Mouse (Mus musculus) stomach, embryonic 15.5 days (tissue): ENCODE data around the gene Tspan9. TPM values are rescaled to one million over a fixed set of nuclear protein-coding genes. Genes with fewer than 3 reads are reported as not detected.

Experiments used
- ATAC-seq: fragments of 200-750 bp; cut with Nextera tagmentation; 2 replicates; pipeline ENCODE4 v1.8.0; 2017; ENCODE audit warnings: low read depth, moderate number of reproducible peaks, moderate TSS enrichment; ENCODE audit not compliant: insufficient read depth, low FRiP score
- H3K27ac ChIP-seq: fragments of 300-500 bp; sonication (generic); 2 replicates; pipeline ENCODE4 v1.5.1; 2015; ENCODE audit warnings: mild to moderate bottlenecking, inconsistent platforms
- H3K27me3 ChIP-seq: fragments of 300-500 bp; sonication (generic); replicated peaks from 2 replicates; pipeline ENCODE4 v1.6.1; 2015; ENCODE audit warnings: inconsistent platforms
- H3K36me3 ChIP-seq: fragments of 300-500 bp; sonication (generic); 2 replicates; pipeline ENCODE4 v1.6.1; 2015; ENCODE audit warnings: inconsistent platforms
- H3K4me1 ChIP-seq: fragments of 300-500 bp; sonication (generic); 2 replicates; pipeline ENCODE4 v1.6.1; 2015; ENCODE audit warnings: inconsistent platforms
- H3K4me2 ChIP-seq: fragments of 300-500 bp; sonication (generic); 2 replicates; pipeline ENCODE4 v1.6.1; 2015; ENCODE audit warnings: mild to moderate bottlenecking, inconsistent platforms
- H3K4me3 ChIP-seq: fragments of 300-500 bp; sonication (generic); replicated peaks from 2 replicates; pipeline ENCODE4 v1.5.1; 2015; ENCODE audit warnings: inconsistent platforms
- H3K9ac ChIP-seq: fragments of 300-500 bp; sonication (generic); 2 replicates; pipeline ENCODE4 v1.6.1; 2015; ENCODE audit warnings: inconsistent platforms
- H3K9me3 ChIP-seq: fragments of 300-500 bp; sonication (generic); 2 replicates; pipeline ENCODE4 v1.6.1; 2016; ENCODE audit warnings: inconsistent platforms
- WGBS: fragments of 180-500 bp; shearing (Covaris S2); methylation state at CpG from one replicate; pipeline ENCODE4 v1.1.7; 2015; 5-methylcytosine and 5-hydroxymethylcytosine counted together
- polyA plus RNA-seq: library from polyadenylated mRNA; unstranded; fragments of >200 nt; fragmentation: Nextera tagmentation; extraction: Ambion mirVana; gene quantifications from 2 replicates; pipeline ENCODE4 v1.2.1, GENCODE M21; 2015

Tspan9 gene
- polyA plus RNA-seq, 1 experiment from 2014 or later: 123 TPM

- H3K36me3 ChIP-seq: 0 out of 2 replicates have a peak, but pooled peaks cover 3% of the 10 kb centered on the region
- H3K9ac ChIP-seq: no peak overlapping the region
- H3K4me2 ChIP-seq: peak overlapping the region; percentile 9; the same call in 1 of the 2 replicates
- 0 out of 2 replicates have a peak overlapping the region, but pooled peaks have one; percentile 48 for H3K27ac ChIP-seq
- WGBS: 26% methylated on average over 7 of the region's 7 CpGs
- no peaks in the 10 kb centered on the region for H3K9me3 ChIP-seq
- H3K4me1 ChIP-seq: peaks cover 19% of the 10 kb centered on the region
- H3K27me3 ChIP-seq: no peaks in the 10 kb centered on the region
- peak; percentile 62; the same call in 1 of the 2 replicates for ATAC-seq
- H3K4me3 ChIP-seq: no peak overlapping the region
Measured at GRCm38 (mm10) chr6:128065982-128066381, 77.4 kb downstream of the Tspan9 start.

GRCm38 (mm10) chr6:128063501-128063900 lies 79.9 kb downstream of the Tspan9 start:
- no peaks in the 10 kb centered on the region for H3K36me3 ChIP-seq
- WGBS: 88% methylated on average over 1 of the region's 1 CpGs

GRCm38 (mm10) chr6:128062784-128063183 lies 80.6 kb downstream of the Tspan9 start:
- no peak overlapping the region for H3K9ac ChIP-seq
- no peaks in the 10 kb centered on the region for H3K27me3 ChIP-seq
- no peaks in the 10 kb centered on the region for H3K36me3 ChIP-seq
- no peak for ATAC-seq
- no peak overlapping the region for H3K4me3 ChIP-seq
- WGBS: 85% methylated on average over 6 of the region's 6 CpGs
- no peak overlapping the region for H3K27ac ChIP-seq
- no peak overlapping the region for H3K4me2 ChIP-seq
- no peaks in the 10 kb centered on the region for H3K9me3 ChIP-seq
- H3K4me1 ChIP-seq: peaks cover 16% of the 10 kb centered on the region

More at GRCm38 (mm10) chr6:128063501-128063900, 79.9 kb downstream of the Tspan9 start:
- Histone ChIP-seq H3K9me3 (no peaks in the 10 kb centered on the region), H3K4me2 (no peak overlapping the region), H3K9ac (no peak overlapping the region), H3K27me3 (no peaks in the 10 kb centered on the region), H3K4me1 (peaks cover 16% of the 10 kb centered on the region), H3K4me3 (no peak overlapping the region), H3K27ac (no peak overlapping the region)
- no peak for ATAC-seq

- Histone ChIP-seq H3K4me2 (no peak overlapping the region), H3K27me3 (no peaks in the 10 kb centered on the region), H3K27ac (no peak overlapping the region), H3K9me3 (no peaks in the 10 kb centered on the region), H3K36me3 (no peaks in the 10 kb centered on the region), H3K4me1 (peaks cover 16% of the 10 kb centered on the region), H3K9ac (no peak overlapping the region), H3K4me3 (no peak overlapping the region)
- ATAC-seq: no peak
- WGBS: 89% methylated on average over 13 of the region's 13 CpGs
Measured at GRCm38 (mm10) chr6:128062216-128062615, 81.2 kb downstream of the Tspan9 start.

GRCm38 (mm10) chr6:128061342-128061741 lies 82.1 kb downstream of the Tspan9 start:
- Histone ChIP-seq H3K27me3 (no peaks in the 10 kb centered on the region), H3K4me2 (no peak overlapping the region), H3K9ac (no peak overlapping the region), H3K27ac (no peak overlapping the region), H3K4me3 (no peak overlapping the region), H3K9me3 (no peaks in the 10 kb centered on the region), H3K4me1 (peaks cover 13% of the 10 kb centered on the region), H3K36me3 (no peaks in the 10 kb centered on the region)
- WGBS: 81% methylated on average over 5 of the region's 5 CpGs
- no peak for ATAC-seq

- no peaks in the 10 kb centered on the region for H3K36me3 ChIP-seq
- 43% methylated on average over 9 of the region's 9 CpGs for WGBS
- H3K9me3 ChIP-seq: no peaks in the 10 kb centered on the region
Measured at GRCm38 (mm10) chr6:128058570-128058969, 84.8 kb downstream of the Tspan9 start.

GRCm38 (mm10) chr6:128058157-128058556 lies 85.2 kb downstream of the Tspan9 start:
- ATAC-seq: no peak
- 63% methylated on average over 7 of the region's 7 CpGs for WGBS
- Histone ChIP-seq H3K9ac (no peak overlapping the region), H3K27ac (no peak overlapping the region), H3K4me1 (no peaks in the 10 kb centered on the region), H3K36me3 (no peaks in the 10 kb centered on the region), H3K9me3 (no peaks in the 10 kb centered on the region), H3K4me2 (no peak overlapping the region), H3K4me3 (no peak overlapping the region), H3K27me3 (no peaks in the 10 kb centered on the region)

More at GRCm38 (mm10) chr6:128058570-128058969, 84.8 kb downstream of the Tspan9 start:
- Histone ChIP-seq H3K9ac (no peak overlapping the region), H3K4me2 (no peak overlapping the region), H3K4me1 (no peaks in the 10 kb centered on the region), H3K4me3 (no peak overlapping the region), H3K27ac (no peak overlapping the region), H3K27me3 (no peaks in the 10 kb centered on the region)
- no peak for ATAC-seq

GRCm38 (mm10) chr6:128053000-128053732 lies 90.2 kb downstream of the Tspan9 start:
- H3K27ac ChIP-seq: no peak overlapping the region
- 67% methylated on average over 10 of the region's 10 CpGs for WGBS
- ATAC-seq: no peak

GRCm38 (mm10) chr6:128047671-128048070 lies 95.7 kb downstream of the Tspan9 start:
- H3K9me3 ChIP-seq: no peaks in the 10 kb centered on the region
- ATAC-seq: no peak
- 69% methylated on average over 7 of the region's 7 CpGs for WGBS

More at GRCm38 (mm10) chr6:128053000-128053732, 90.2 kb downstream of the Tspan9 start:
- H3K9ac ChIP-seq: no peak overlapping the region
- H3K4me2 ChIP-seq: no peak overlapping the region
- H3K9me3 ChIP-seq: no peaks in the 10 kb centered on the region
- H3K27me3 ChIP-seq: no peaks in the 10 kb centered on the region
- H3K4me1 ChIP-seq: no peaks in the 10 kb centered on the region
- no peaks in the 10 kb centered on the region for H3K36me3 ChIP-seq
- H3K4me3 ChIP-seq: no peak overlapping the region

GRCm38 (mm10) chr6:128047239-128047638 lies 96.2 kb downstream of the Tspan9 start:
- H3K36me3 ChIP-seq: no peaks in the 10 kb centered on the region
- no peaks in the 10 kb centered on the region for H3K27me3 ChIP-seq
- no peak overlapping the region for H3K27ac ChIP-seq
- H3K9ac ChIP-seq: no peak overlapping the region
- ATAC-seq: no peak
- peaks cover 11% of the 10 kb centered on the region; the same call in 1 of the 2 replicates for H3K4me1 ChIP-seq
- no peak overlapping the region for H3K4me3 ChIP-seq
- no peak overlapping the region for H3K4me2 ChIP-seq
- WGBS: 78% methylated on average over 8 of the region's 8 CpGs
- H3K9me3 ChIP-seq: no peaks in the 10 kb centered on the region

More at GRCm38 (mm10) chr6:128047671-128048070, 95.7 kb downstream of the Tspan9 start:
- Histone ChIP-seq H3K27me3 (no peaks in the 10 kb centered on the region), H3K36me3 (no peaks in the 10 kb centered on the region), H3K9ac (no peak overlapping the region), H3K4me3 (no peak overlapping the region), H3K4me2 (no peak overlapping the region), H3K4me1 (peaks cover 7% of the 10 kb centered on the region; the same call in 1 of the 2 replicates), H3K27ac (no peak overlapping the region)

- Histone ChIP-seq H3K4me2 (no peak overlapping the region), H3K36me3 (no peaks in the 10 kb centered on the region), H3K4me1 (peaks cover 14% of the 10 kb centered on the region; the same call in 1 of the 2 replicates), H3K27me3 (no peaks in the 10 kb centered on the region), H3K4me3 (no peak overlapping the region), H3K9me3 (no peaks in the 10 kb centered on the region), H3K27ac (no peak overlapping the region), H3K9ac (no peak overlapping the region)
- WGBS: 72% methylated on average over 6 of the region's 6 CpGs
- ATAC-seq: no peak
Measured at GRCm38 (mm10) chr6:128046799-128047198, 96.6 kb downstream of the Tspan9 start.

- Histone ChIP-seq H3K9ac (no peak overlapping the region), H3K9me3 (no peaks in the 10 kb centered on the region), H3K27me3 (no peaks in the 10 kb centered on the region), H3K4me3 (no peak overlapping the region), H3K4me2 (no peak overlapping the region), H3K27ac (no peak overlapping the region), H3K4me1 (peaks cover 14% of the 10 kb centered on the region; the same call in 1 of the 2 replicates), H3K36me3 (no peaks in the 10 kb centered on the region)
- 64% methylated on average over 10 of the region's 10 CpGs for WGBS
- ATAC-seq: no peak
Measured at GRCm38 (mm10) chr6:128044691-128045090, 98.7 kb downstream of the Tspan9 start.
